Mouse (Mus musculus) stomach, embryonic 16.5 days (tissue): Measurements from ENCODE around the gene Fam19a2. TPM values are rescaled to one million over a fixed set of nuclear protein-coding genes. Genes with fewer than 3 reads are reported as not detected.
A peak's percentile ranks its signal among the peaks of the same experiment; 100 is the strongest.

Experiments used
- ATAC-seq: fragments of 200-750 bp; cut with Nextera tagmentation; 2 replicates; pipeline ENCODE4 v1.8.0; 2017; ENCODE audit warnings: moderate number of reproducible peaks, moderate TSS enrichment; ENCODE audit not compliant: insufficient read depth, low FRiP score
- H3K27ac ChIP-seq: fragments of 300-500 bp; sonication (generic); 2 replicates; pipeline ENCODE4 v1.5.1; 2014; ENCODE audit warnings: low read length
- H3K27me3 ChIP-seq: fragments of 300-500 bp; sonication (generic); 2 replicates; pipeline ENCODE4 v1.6.1; 2014; ENCODE audit warnings: low read length, control low read depth, mixed read lengths; ENCODE audit not compliant: control insufficient read depth, insufficient read depth
- H3K36me3 ChIP-seq: fragments of 300-500 bp; sonication (generic); 2 replicates; pipeline ENCODE4 v1.6.1; 2014; ENCODE audit warnings: low read length; ENCODE audit not compliant: control insufficient read depth, insufficient read depth
- H3K4me1 ChIP-seq: fragments of 300-500 bp; sonication (generic); 2 replicates; pipeline ENCODE4 v1.6.1; 2014; ENCODE audit warnings: low read length, control low read depth, mixed read lengths; ENCODE audit not compliant: control insufficient read depth, insufficient read depth
- H3K4me2 ChIP-seq: fragments of 300-500 bp; sonication (generic); 2 replicates; pipeline ENCODE4 v1.6.1; 2014; ENCODE audit warnings: low read depth, low read length, mixed read lengths
- H3K4me3 ChIP-seq: fragments of 300-500 bp; sonication (generic); replicated peaks from 2 replicates; pipeline ENCODE4 v1.5.1; 2014; ENCODE audit warnings: mild to moderate bottlenecking, low read length
- H3K9ac ChIP-seq: fragments of 300-500 bp; sonication (generic); 2 replicates; pipeline ENCODE4 v1.6.1; 2014; ENCODE audit warnings: low read length
- H3K9me3 ChIP-seq: fragments of 300-500 bp; sonication (generic); replicated peaks from 2 replicates; pipeline ENCODE4 v1.6.1; 2016; ENCODE audit warnings: low read length, control low read depth; ENCODE audit not compliant: control insufficient read depth
- WGBS: fragments of 180-500 bp; shearing (Covaris S2); extraction: QIAGEN DNeasy Blood & Tissue Kit; methylation state at CpG from one replicate; pipeline ENCODE4 v1.1.7; 2014; 5-methylcytosine and 5-hydroxymethylcytosine counted together
- polyA plus RNA-seq: library from polyadenylated mRNA; unstranded; fragments of >200 nt; fragmentation: Nextera tagmentation; extraction: Ambion mirVana; gene quantifications from 2 replicates; pipeline ENCODE4 v1.2.1, GENCODE M21; 2015

The Fam19a2 gene
- polyA plus RNA-seq, 1 experiment from 2014 or later, result 3.1 TPM

GRCm38 (mm10) chr10:123632029-123632428, 368.2 kb downstream of the Fam19a2 start:
- Histone ChIP-seq H3K4me2 (no peak overlapping the region), H3K36me3 (no peaks in the 10 kb centered on the region), H3K27ac (peak overlapping the region; percentile 57; the same call in 1 of the 2 replicates), H3K9me3 (no peaks in the 10 kb centered on the region), H3K4me3 (no peak overlapping the region), H3K27me3 (no peaks in the 10 kb centered on the region), H3K9ac (no peak overlapping the region), H3K4me1 (no peaks in the 10 kb centered on the region)
- WGBS, result 27% methylated on average over 5 of the region's 5 CpGs
- ATAC-seq, result no peak

GRCm38 (mm10) chr10:123636655-123637054, 372.9 kb downstream of the Fam19a2 start:
- no peaks in the 10 kb centered on the region for H3K4me1 ChIP-seq
- no peak overlapping the region for H3K4me3 ChIP-seq
- H3K9ac ChIP-seq, result no peak overlapping the region
- no peak overlapping the region for H3K4me2 ChIP-seq
- no peaks in the 10 kb centered on the region for H3K27me3 ChIP-seq
- WGBS, result 86% methylated on average over 5 of the region's 5 CpGs
- no peaks in the 10 kb centered on the region for H3K36me3 ChIP-seq
- no peak for ATAC-seq
- H3K9me3 ChIP-seq, result no peaks in the 10 kb centered on the region
- H3K27ac ChIP-seq, result no peak overlapping the region

GRCm38 (mm10) chr10:123637496-123637895, 373.7 kb downstream of the Fam19a2 start:
- Histone ChIP-seq H3K4me2 (no peak overlapping the region), H3K27me3 (no peaks in the 10 kb centered on the region), H3K4me3 (no peak overlapping the region), H3K36me3 (no peaks in the 10 kb centered on the region), H3K9ac (no peak overlapping the region), H3K27ac (no peak overlapping the region), H3K9me3 (no peaks in the 10 kb centered on the region), H3K4me1 (no peaks in the 10 kb centered on the region)
- ATAC-seq, result no peak

- 90% methylated on average over 4 of the region's 4 CpGs for WGBS
- Histone ChIP-seq H3K4me1 (no peaks in the 10 kb centered on the region), H3K27me3 (no peaks in the 10 kb centered on the region), H3K9me3 (no peaks in the 10 kb centered on the region), H3K4me2 (no peak overlapping the region), H3K36me3 (no peaks in the 10 kb centered on the region), H3K9ac (no peak overlapping the region), H3K4me3 (no peak overlapping the region), H3K27ac (no peak overlapping the region)
- no peak for ATAC-seq
Observed at GRCm38 (mm10) chr10:123645568-123645967, 381.8 kb downstream of the Fam19a2 start.

- Histone ChIP-seq H3K4me2 (no peak overlapping the region), H3K27me3 (no peaks in the 10 kb centered on the region), H3K4me3 (no peak overlapping the region), H3K9me3 (no peaks in the 10 kb centered on the region), H3K27ac (no peak overlapping the region), H3K36me3 (no peaks in the 10 kb centered on the region), H3K9ac (no peak overlapping the region), H3K4me1 (no peaks in the 10 kb centered on the region)
- no peak for ATAC-seq
Observed at GRCm38 (mm10) chr10:123671208-123671607, 407.4 kb downstream of the Fam19a2 start.

- no peak overlapping the region for H3K4me3 ChIP-seq
- no peaks in the 10 kb centered on the region for H3K4me1 ChIP-seq
- H3K4me2 ChIP-seq, result no peak overlapping the region
- no peak overlapping the region for H3K9ac ChIP-seq
- H3K36me3 ChIP-seq, result no peaks in the 10 kb centered on the region
- no peaks in the 10 kb centered on the region for H3K27me3 ChIP-seq
- H3K27ac ChIP-seq, result no peak overlapping the region
- ATAC-seq, result no peak
- 16% methylated on average over 7 of the region's 7 CpGs for WGBS
- H3K9me3 ChIP-seq, result no peaks in the 10 kb centered on the region
Observed at GRCm38 (mm10) chr10:123678284-123678864, 414.6 kb downstream of the Fam19a2 start.

GRCm38 (mm10) chr10:123682718-123683255, 419.0 kb downstream of the Fam19a2 start:
- no peak overlapping the region for H3K4me3 ChIP-seq
- no peak overlapping the region for H3K9ac ChIP-seq
- no peaks in the 10 kb centered on the region for H3K9me3 ChIP-seq
- H3K27ac ChIP-seq, result no peak overlapping the region
- H3K4me1 ChIP-seq, result no peaks in the 10 kb centered on the region
- no peak overlapping the region for H3K4me2 ChIP-seq
- H3K27me3 ChIP-seq, result no peaks in the 10 kb centered on the region
- no peak for ATAC-seq
- WGBS, result 52% methylated on average over 9 of the region's 9 CpGs
- H3K36me3 ChIP-seq, result no peaks in the 10 kb centered on the region

GRCm38 (mm10) chr10:123692186-123692925, 428.6 kb downstream of the Fam19a2 start:
- no peak overlapping the region for H3K4me3 ChIP-seq
- no peak overlapping the region for H3K27ac ChIP-seq
- WGBS, result 85% methylated on average over 8 of the region's 8 CpGs
- H3K9ac ChIP-seq, result no peak overlapping the region
- H3K27me3 ChIP-seq, result no peaks in the 10 kb centered on the region
- ATAC-seq, result no peak
- H3K4me1 ChIP-seq, result no peaks in the 10 kb centered on the region
- no peaks in the 10 kb centered on the region for H3K9me3 ChIP-seq
- H3K36me3 ChIP-seq, result no peaks in the 10 kb centered on the region
- H3K4me2 ChIP-seq, result no peak overlapping the region

GRCm38 (mm10) chr10:123692926-123693224, 429.1 kb downstream of the Fam19a2 start:
- Histone ChIP-seq H3K36me3 (no peaks in the 10 kb centered on the region), H3K27ac (no peak overlapping the region), H3K9ac (no peak overlapping the region), H3K4me3 (no peak overlapping the region), H3K27me3 (no peaks in the 10 kb centered on the region), H3K4me1 (no peaks in the 10 kb centered on the region), H3K9me3 (no peaks in the 10 kb centered on the region), H3K4me2 (no peak overlapping the region)
- ATAC-seq, result no peak
- 91% methylated on average over 4 of the region's 4 CpGs for WGBS
